Mouse (Mus musculus) small intestine, adult 2 months (tissue): ENCODE data around the gene Hspa1a.
"Not testable (repeated sequence)": the region's sequence is repeated elsewhere in the genome, so short reads cannot be mapped to it uniquely, and the experiment has no call there.

Source experiments
- CTCF ChIP-seq: fragments of 200-500 bp; IDR thresholded peaks from 2 replicates; pipeline ENCODE4 v1.5.1; 2012; ENCODE audit warnings: low read depth, mild to moderate bottlenecking, control low read depth, inconsistent platforms, low read length, moderate library complexity, mixed read lengths; ENCODE audit not compliant: insufficient replicate concordance, insufficient read length; ENCODE audit errors: extremely low read depth
- POLR2A ChIP-seq: fragments of 200-500 bp; IDR thresholded peaks from 2 replicates; pipeline ENCODE4 v1.6.1; 2012; ENCODE audit warnings: low read depth, mild to moderate bottlenecking, control low read depth, inconsistent platforms, low read length, moderate library complexity

DNA sequence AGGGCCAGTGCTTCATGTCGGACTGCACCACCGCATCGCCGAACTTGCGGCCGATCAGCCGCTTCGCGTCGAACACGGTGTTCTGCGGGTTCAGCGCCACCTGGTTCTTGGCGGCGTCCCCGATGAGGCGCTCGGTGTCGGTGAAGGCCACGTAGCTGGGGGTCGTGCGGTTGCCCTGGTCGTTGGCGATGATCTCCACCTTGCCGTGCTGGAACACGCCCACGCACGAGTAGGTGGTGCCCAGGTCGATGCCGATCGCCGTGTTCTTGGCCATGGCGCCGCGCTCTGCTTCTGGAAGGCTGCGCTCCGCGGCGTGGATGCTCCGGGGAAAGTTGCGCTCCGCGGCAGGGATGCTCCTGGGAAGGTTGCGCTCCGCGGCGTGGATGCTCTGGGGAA lies 13.2 kb downstream of the Hspa1a start:
- TF ChIP-seq CTCF, POLR2A: not testable (repeated sequence)
